In genomic region chr12:104298049-104298448, GRCm38 (mm10) we compare ENCODE assay signal across 26 mouse cellular contexts. TPM values are rescaled to one million over a fixed set of nuclear protein-coding genes. Genes with fewer than 3 reads are reported as not detected.
"Had no signal": no experiment of that assay in that cellular context is flagged by ENCODE, and none has a peak within 500 bp of the region (broad histone marks: within the 10 kb centered on the region; RNA-seq: fewer than 3 reads in every experiment).

No protein-coding gene starts in this region.

- DNase-seq: gastrocnemius, adult 2 months; gastrocnemius, postnatal 10 days; gastrocnemius, postnatal 25 days; heart, adult 11 months; heart, adult 2 months; heart, postnatal 14 days; heart, postnatal 36 days; kidney, adult 11 months; kidney, adult 2 months; kidney, adult 9 months; kidney, postnatal 14 days; kidney, postnatal 36 days; layer of hippocampus, adult 9-11 months; layer of hippocampus, postnatal 36 days had no signal

- ATAC-seq: hindbrain, postnatal 0 days; intestine, embryonic 16.5 days; liver, embryonic 12.5 days had no signal

RNA-seq across cellular contexts. Expression of gene Serpina3j, which starts 16.3 kb away (rescaled TPM):
- total RNA-seq: gastrocnemius, adult 2 months; gastrocnemius, postnatal 10 days; gastrocnemius, postnatal 25 days; heart, adult 2 months; heart, postnatal 14 days; heart, postnatal 36 days; hematopoietic stem cell, adult 5-6 weeks; hindbrain, postnatal 0 days; layer of hippocampus, adult 18-20 months; layer of hippocampus, adult 8-10 months; layer of hippocampus, postnatal 14 days; layer of hippocampus, postnatal 36 days; left cerebral cortex, adult 18-20 months; left cerebral cortex, adult 8-10 months; left cerebral cortex, postnatal 10 days; left cerebral cortex, postnatal 25 days; liver, adult 2 months had no signal

RNA-seq across cellular contexts. Expression of gene Serpina3i, which starts 35.1 kb away (rescaled TPM):
- total RNA-seq: gastrocnemius, adult 2 months; gastrocnemius, postnatal 25 days; left cerebral cortex, adult 18-20 months; left cerebral cortex, postnatal 25 days had no signal

RNA-seq across cellular contexts. Expression of gene Serpina3k, which starts 40.2 kb away (rescaled TPM):
- total RNA-seq: heart, postnatal 14 days; heart, postnatal 36 days; hematopoietic stem cell, adult 5-6 weeks; hindbrain, postnatal 0 days; layer of hippocampus, adult 18-20 months; layer of hippocampus, adult 8-10 months; layer of hippocampus, postnatal 14 days; layer of hippocampus, postnatal 36 days; left cerebral cortex, adult 18-20 months; left cerebral cortex, adult 8-10 months; left cerebral cortex, postnatal 10 days; left cerebral cortex, postnatal 25 days had no signal

RNA-seq across cellular contexts. Expression of gene Serpina3m, which starts 40.2 kb away (rescaled TPM):
- total RNA-seq: gastrocnemius, adult 2 months; heart, adult 2 months; heart, postnatal 14 days; heart, postnatal 36 days; hematopoietic stem cell, adult 5-6 weeks; hindbrain, postnatal 0 days; left cerebral cortex, postnatal 10 days had no signal
